Mouse (Mus musculus): ENCODE measurements around the gene Ssh2. TPM values are rescaled to one million over a fixed set of nuclear protein-coding genes. Genes with fewer than 3 reads are reported as not detected.
"Not testable (repeated sequence)": the region's sequence is repeated elsewhere in the genome, so short reads cannot be mapped to it uniquely, and the experiment has no call there.

The Ssh2 gene
- polyA plus RNA-seq, 1 experiment: 6.1 TPM

GRCm38 (mm10) chr11:77267401-77267800 lies 51.3 kb downstream of the Ssh2 start:
- no peaks in the 10 kb centered on the region for H3K9me3 ChIP-seq (replicated peaks; ENCODE audit: control insufficient read depth, insufficient read depth, low read length, poor library complexity, severe bottlenecking)
- H3K36me3 ChIP-seq (ENCODE audit: control insufficient read depth, insufficient read depth, low read length, poor library complexity, severe bottlenecking): no peaks in the 10 kb centered on the region
- no peaks in the 10 kb centered on the region for H3K4me1 ChIP-seq (ENCODE audit: control insufficient read depth, insufficient read depth, low read length)
- TF ChIP-seq EP300 (IDR thresholded peaks at IDR 0.05; ENCODE audit: insufficient read depth, low read depth, low read length) (no peak), POLR2A (IDR thresholded peaks at IDR 0.05; ENCODE audit: insufficient read depth, low read length) (no peak), CTCF (IDR thresholded peaks at IDR 0.05; ENCODE audit: low read depth, low read length) (no peak)
- H3K27ac ChIP-seq (ENCODE audit: insufficient read depth, low read length): no peak overlapping the region
- H3K4me3 ChIP-seq (ENCODE audit: low read depth, low read length): no peak overlapping the region
- H3K9ac ChIP-seq (ENCODE audit: low read depth, poor library complexity, severe bottlenecking): no peak overlapping the region
- H3K27me3 ChIP-seq (ENCODE audit: control insufficient read depth, insufficient read depth, low read length, poor library complexity, severe bottlenecking): no peaks in the 10 kb centered on the region

GRCm38 (mm10) chr11:77276000-77276399 lies 59.9 kb downstream of the Ssh2 start:
- TF ChIP-seq POLR2A (IDR thresholded peaks at IDR 0.05; ENCODE audit: insufficient read depth, low read length): no peak
- no peak for TF ChIP-seq CTCF (IDR thresholded peaks at IDR 0.05; ENCODE audit: low read depth, low read length)
- TF ChIP-seq EP300 (IDR thresholded peaks at IDR 0.05; ENCODE audit: insufficient read depth, low read depth, low read length): no peak
- no peaks in the 10 kb centered on the region; the same call in 1 of the 2 replicates for H3K27me3 ChIP-seq (ENCODE audit: control insufficient read depth, insufficient read depth, low read length, poor library complexity, severe bottlenecking)
- H3K36me3 ChIP-seq (ENCODE audit: control insufficient read depth, insufficient read depth, low read length, poor library complexity, severe bottlenecking): no peaks in the 10 kb centered on the region

GRCm38 (mm10) chr11:77278538-77278937 lies 62.5 kb downstream of the Ssh2 start:
- H3K27me3 ChIP-seq (ENCODE audit: control insufficient read depth, insufficient read depth, low read length, poor library complexity, severe bottlenecking); H3K4me3 ChIP-seq (ENCODE audit: low read depth, low read length); H3K4me1 ChIP-seq (ENCODE audit: control insufficient read depth, insufficient read depth, low read length); H3K36me3 ChIP-seq (ENCODE audit: control insufficient read depth, insufficient read depth, low read length, poor library complexity, severe bottlenecking); H3K9me3 ChIP-seq (replicated peaks; ENCODE audit: control insufficient read depth, insufficient read depth, low read length, poor library complexity, severe bottlenecking); H3K27ac ChIP-seq (ENCODE audit: insufficient read depth, low read length); H3K9ac ChIP-seq (ENCODE audit: low read depth, poor library complexity, severe bottlenecking): not testable (repeated sequence)

More at GRCm38 (mm10) chr11:77276000-77276399, 59.9 kb downstream of the Ssh2 start:
- Histone ChIP-seq H3K4me3 (ENCODE audit: low read depth, low read length) (no peak overlapping the region), H3K9ac (ENCODE audit: low read depth, poor library complexity, severe bottlenecking) (no peak overlapping the region), H3K27ac (ENCODE audit: insufficient read depth, low read length) (no peak overlapping the region), H3K4me1 (ENCODE audit: control insufficient read depth, insufficient read depth, low read length) (no peaks in the 10 kb centered on the region), H3K9me3 (replicated peaks; ENCODE audit: control insufficient read depth, insufficient read depth, low read length, poor library complexity, severe bottlenecking) (no peaks in the 10 kb centered on the region)

GRCm38 (mm10) chr11:77280219-77280618 lies 64.1 kb downstream of the Ssh2 start:
- Histone ChIP-seq H3K27ac (ENCODE audit: insufficient read depth, low read length) (no peak overlapping the region), H3K27me3 (ENCODE audit: control insufficient read depth, insufficient read depth, low read length, poor library complexity, severe bottlenecking) (no peaks in the 10 kb centered on the region), H3K9ac (ENCODE audit: low read depth, poor library complexity, severe bottlenecking) (no peak overlapping the region), H3K4me3 (ENCODE audit: low read depth, low read length) (no peak overlapping the region), H3K4me1 (ENCODE audit: control insufficient read depth, insufficient read depth, low read length) (no peaks in the 10 kb centered on the region), H3K36me3 (ENCODE audit: control insufficient read depth, insufficient read depth, low read length, poor library complexity, severe bottlenecking) (no peaks in the 10 kb centered on the region), H3K9me3 (replicated peaks; ENCODE audit: control insufficient read depth, insufficient read depth, low read length, poor library complexity, severe bottlenecking) (no peaks in the 10 kb centered on the region)
- no peak for TF ChIP-seq CTCF (IDR thresholded peaks at IDR 0.05; ENCODE audit: low read depth, low read length)

GRCm38 (mm10) chr11:77291447-77291846 lies 75.4 kb downstream of the Ssh2 start:
- Histone ChIP-seq H3K9me3 (replicated peaks; ENCODE audit: control insufficient read depth, insufficient read depth, low read length, poor library complexity, severe bottlenecking) (no peaks in the 10 kb centered on the region), H3K4me3 (ENCODE audit: low read depth, low read length) (no peak overlapping the region), H3K36me3 (ENCODE audit: control insufficient read depth, insufficient read depth, low read length, poor library complexity, severe bottlenecking) (no peaks in the 10 kb centered on the region), H3K4me1 (ENCODE audit: control insufficient read depth, insufficient read depth, low read length) (no peaks in the 10 kb centered on the region), H3K9ac (ENCODE audit: low read depth, poor library complexity, severe bottlenecking) (no peak overlapping the region), H3K27me3 (ENCODE audit: control insufficient read depth, insufficient read depth, low read length, poor library complexity, severe bottlenecking) (no peaks in the 10 kb centered on the region), H3K27ac (ENCODE audit: insufficient read depth, low read length) (no peak overlapping the region)
- TF ChIP-seq EP300 (IDR thresholded peaks at IDR 0.05; ENCODE audit: insufficient read depth, low read depth, low read length) (no peak), CTCF (IDR thresholded peaks at IDR 0.05; ENCODE audit: low read depth, low read length) (no peak), POLR2A (IDR thresholded peaks at IDR 0.05; ENCODE audit: insufficient read depth, low read length) (no peak)

DNA sequence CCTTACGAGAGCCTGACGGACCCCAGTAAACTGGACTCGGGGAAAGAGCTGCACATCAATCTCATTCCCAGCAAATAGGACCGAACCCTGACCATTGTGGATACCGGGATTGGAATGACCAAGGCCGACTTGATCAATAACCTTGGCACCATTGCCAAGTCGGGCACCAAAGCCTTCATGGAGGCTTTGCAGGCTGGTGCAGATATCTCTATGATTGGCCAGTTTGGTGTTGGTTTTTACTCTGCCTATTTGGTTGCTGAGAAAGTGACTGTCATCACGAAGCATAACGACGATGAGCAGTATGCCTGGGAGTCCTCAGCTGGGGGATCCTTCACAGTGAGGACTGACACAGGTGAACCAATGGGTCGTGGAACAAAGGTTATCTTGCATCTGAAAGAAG lies 77.6 kb downstream of the Ssh2 start:
- not testable (repeated sequence) for H3K9me3 ChIP-seq (replicated peaks; ENCODE audit: control insufficient read depth, insufficient read depth, low read length, poor library complexity, severe bottlenecking); H3K9ac ChIP-seq (ENCODE audit: low read depth, poor library complexity, severe bottlenecking); H3K4me3 ChIP-seq (ENCODE audit: low read depth, low read length); H3K36me3 ChIP-seq (ENCODE audit: control insufficient read depth, insufficient read depth, low read length, poor library complexity, severe bottlenecking); H3K27me3 ChIP-seq (ENCODE audit: control insufficient read depth, insufficient read depth, low read length, poor library complexity, severe bottlenecking); H3K27ac ChIP-seq (ENCODE audit: insufficient read depth, low read length); H3K4me1 ChIP-seq (ENCODE audit: control insufficient read depth, insufficient read depth, low read length)

GRCm38 (mm10) chr11:77297246-77297645 lies 81.2 kb downstream of the Ssh2 start:
- Histone ChIP-seq H3K4me1 (ENCODE audit: control insufficient read depth, insufficient read depth, low read length) (no peaks in the 10 kb centered on the region), H3K9ac (ENCODE audit: low read depth, poor library complexity, severe bottlenecking) (no peak overlapping the region), H3K27ac (ENCODE audit: insufficient read depth, low read length) (no peak overlapping the region), H3K9me3 (replicated peaks; ENCODE audit: control insufficient read depth, insufficient read depth, low read length, poor library complexity, severe bottlenecking) (no peaks in the 10 kb centered on the region), H3K36me3 (ENCODE audit: control insufficient read depth, insufficient read depth, low read length, poor library complexity, severe bottlenecking) (no peaks in the 10 kb centered on the region), H3K4me3 (ENCODE audit: low read depth, low read length) (no peak overlapping the region), H3K27me3 (ENCODE audit: control insufficient read depth, insufficient read depth, low read length, poor library complexity, severe bottlenecking) (no peaks in the 10 kb centered on the region)
- no peak for TF ChIP-seq CTCF (IDR thresholded peaks at IDR 0.05; ENCODE audit: low read depth, low read length)
- no peak for TF ChIP-seq POLR2A (IDR thresholded peaks at IDR 0.05; ENCODE audit: insufficient read depth, low read length)
- no peak for TF ChIP-seq EP300 (IDR thresholded peaks at IDR 0.05; ENCODE audit: insufficient read depth, low read depth, low read length)
